Mouse (Mus musculus) E14TG2a.4 (cell line): ENCODE results near the gene Slc10a4.

Source experiments
- CTCF ChIP-seq: conservative IDR thresholded peaks from 2 replicates; pipeline ENCODE4 v1.5.1; 2014; ENCODE audit warnings: low read length
- NANOG ChIP-seq: IDR thresholded peaks from 2 replicates; pipeline ENCODE4 v1.6.1; 2014; ENCODE audit warnings: borderline replicate concordance, low read length, mixed read lengths

- no peak for TF ChIP-seq CTCF
- no peak for TF ChIP-seq NANOG
These were observed 22.0 kb downstream of the Slc10a4 start for GRCm38 (mm10) chr5:73028646-73029045.
